Mouse (Mus musculus) small intestine, adult 2 months (tissue): ENCODE measurements around the gene Cpa5.

Source experiments
- CTCF ChIP-seq: fragments of 200-500 bp; IDR thresholded peaks from 2 replicates; pipeline ENCODE4 v1.5.1; 2012; ENCODE audit warnings: low read depth, mild to moderate bottlenecking, control low read depth, inconsistent platforms, low read length, moderate library complexity, mixed read lengths; ENCODE audit not compliant: insufficient replicate concordance, insufficient read length; ENCODE audit errors: extremely low read depth
- POLR2A ChIP-seq: fragments of 200-500 bp; IDR thresholded peaks from 2 replicates; pipeline ENCODE4 v1.6.1; 2012; ENCODE audit warnings: low read depth, mild to moderate bottlenecking, control low read depth, inconsistent platforms, low read length, moderate library complexity

DNA sequence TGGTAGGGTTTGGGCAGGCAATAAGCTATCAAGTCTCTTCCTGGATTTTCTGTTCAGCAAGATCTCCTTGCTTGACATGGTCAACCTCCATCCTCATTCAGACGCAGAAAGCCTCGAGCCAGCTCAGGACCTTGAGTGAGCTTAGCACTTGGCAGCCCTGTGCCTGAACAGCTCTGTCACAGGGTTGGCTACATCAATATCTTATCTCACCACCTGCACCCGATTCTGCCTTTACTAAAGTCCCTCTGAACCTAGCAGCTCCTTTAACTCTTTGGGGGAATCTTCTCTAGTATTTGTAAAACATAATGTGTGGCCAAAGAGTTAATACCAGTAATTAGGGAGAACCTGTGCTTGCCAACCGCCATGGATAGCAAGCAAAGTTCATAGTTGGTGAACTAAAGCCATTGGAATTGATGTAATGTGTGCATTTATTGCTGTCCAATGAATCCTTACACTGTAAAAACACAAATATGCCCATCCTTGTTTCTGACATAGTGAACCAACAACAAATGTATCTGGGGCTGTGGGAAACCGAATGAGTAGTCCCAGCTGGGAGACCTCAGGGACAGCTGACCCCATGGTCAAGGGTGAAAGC is 28.0 kb downstream of the Cpa5 start, which contains the start of gene Cpa1:
- TF ChIP-seq CTCF (no peak), POLR2A (no peak)
